Comparison of ENCODE assay signal across 7 mouse cellular contexts in genomic region chr4:45971806-45972447, GRCm38 (mm10). TPM values are rescaled to one million over a fixed set of nuclear protein-coding genes. Genes with fewer than 3 reads are reported as not detected.
DNase-seq lines count a peak whose midpoint lies in the region; ATAC-seq lines count a peak whose summit lies in the region.

No protein-coding gene starts in this region.

- peak; percentile 97 for ATAC-seq in granulocyte monocyte progenitor cell, adult 5-6 weeks (replicated peaks; ENCODE audit: poor library complexity, severe bottlenecking)
- ATAC-seq in limb, embryonic 11.5 days (ENCODE audit: insufficient number of reproducible peaks, low FRiP score, low TSS enrichment, low read depth) = peak; percentile 96
- peak; percentile 97 for ATAC-seq in midbrain, embryonic 14.5 days (ENCODE audit: low FRiP score, low TSS enrichment)

- H3K27me3 ChIP-seq in embryonic facial prominence, embryonic 10.5 days (replicated peaks; ENCODE audit: low read depth, poor library complexity, severe bottlenecking) = peaks cover 50% of the 10 kb centered on the region
- peaks cover 9% of the 10 kb centered on the region for H3K27me3 ChIP-seq in limb, embryonic 11.5 days (ENCODE audit: control insufficient read depth, insufficient read depth, low read length)
- H3K27me3 ChIP-seq in midbrain, embryonic 14.5 days (ENCODE audit: control insufficient read depth, insufficient read depth, low read length) = peaks cover 3% of the 10 kb centered on the region

- peaks cover 38% of the 10 kb centered on the region for H3K4me1 ChIP-seq in embryonic facial prominence, embryonic 10.5 days
- 0 out of 2 replicates have a peak, but pooled peaks cover 5% of the 10 kb centered on the region for H3K4me1 ChIP-seq in limb, embryonic 11.5 days (ENCODE audit: control insufficient read depth, insufficient read depth, low read length)
- peaks cover 27% of the 10 kb centered on the region for H3K4me1 ChIP-seq in midbrain, embryonic 14.5 days (ENCODE audit: control insufficient read depth, insufficient read depth, low read length)

- no peaks in the 10 kb centered on the region for H3K36me3 ChIP-seq in embryonic facial prominence, embryonic 10.5 days (replicated peaks)
- H3K36me3 ChIP-seq in limb, embryonic 11.5 days (ENCODE audit: control insufficient read depth, insufficient read depth, low read length) = no peaks in the 10 kb centered on the region
- no peaks in the 10 kb centered on the region for H3K36me3 ChIP-seq in midbrain, embryonic 14.5 days (ENCODE audit: control insufficient read depth, insufficient read depth, low read length)

- peak overlapping the region; percentile 84 for H3K4me3 ChIP-seq in embryonic facial prominence, embryonic 10.5 days
- H3K4me3 ChIP-seq in limb, embryonic 11.5 days (ENCODE audit: low read depth, low read length) = peak overlapping the region; percentile 72
- peak overlapping the region; percentile 82 for H3K4me3 ChIP-seq in midbrain, embryonic 14.5 days (replicated peaks; ENCODE audit: low read depth, low read length)

- peak; percentile 100 for DNase-seq in adrenal gland, postnatal 10 days
- peak; percentile 98 for DNase-seq in embryonic facial prominence, embryonic 10.5 days (ENCODE audit: low spot score)
- DNase-seq in kidney, adult 11 months = peak; percentile 97
- DNase-seq in limb, embryonic 11.5 days (ENCODE audit: low spot score) = peak; percentile 99
- DNase-seq in midbrain, embryonic 14.5 days = peak; percentile 97
- DNase-seq in spleen, adult 18-20 months = peak; percentile 96 to 99

- WGBS in embryonic facial prominence, embryonic 10.5 days = 4% methylated on average over 51 of the region's 51 CpGs
- 3% methylated on average over 51 of the region's 51 CpGs for WGBS in limb, embryonic 11.5 days
- WGBS in midbrain, embryonic 14.5 days = 4% methylated on average over 51 of the region's 51 CpGs

- no peaks in the 10 kb centered on the region for H3K9me3 ChIP-seq in embryonic facial prominence, embryonic 10.5 days
- no peaks in the 10 kb centered on the region for H3K9me3 ChIP-seq in limb, embryonic 11.5 days (ENCODE audit: control insufficient read depth, low read length)
- H3K9me3 ChIP-seq in midbrain, embryonic 14.5 days (ENCODE audit: control insufficient read depth, low read length) = no peaks in the 10 kb centered on the region

- H3K9ac ChIP-seq in limb, embryonic 11.5 days (ENCODE audit: low read length) = peak overlapping the region; percentile 67
- peak overlapping the region; percentile 68 for H3K9ac ChIP-seq in midbrain, embryonic 14.5 days (replicated peaks; ENCODE audit: low read length)

- H3K4me2 ChIP-seq in limb, embryonic 11.5 days (ENCODE audit: low read depth, severe bottlenecking) = peak overlapping the region; percentile 96
- peak overlapping the region; percentile 88 for H3K4me2 ChIP-seq in midbrain, embryonic 14.5 days (ENCODE audit: low read length)

- H3K27ac ChIP-seq in embryonic facial prominence, embryonic 10.5 days (replicated peaks) = peak overlapping the region; percentile 69
- H3K27ac ChIP-seq in limb, embryonic 11.5 days (replicated peaks; ENCODE audit: low read depth, low read length) = no peak overlapping the region
- H3K27ac ChIP-seq in midbrain, embryonic 14.5 days (replicated peaks; ENCODE audit: low read depth, low read length) = no peak overlapping the region

RNA-seq across cellular contexts. Expression of gene Tdrd7, which starts 6.8 kb away (rescaled TPM):
- 10 to 100 TPM; 16.8 to 21.0 TPM for total RNA-seq in adrenal gland, postnatal 10 days (2021)
- polyA plus RNA-seq in embryonic facial prominence, embryonic 10.5 days (2016; fragmentation: Nextera tagmentation; extraction: Ambion mirVana) = 5.4 and 6.0 TPM in 2 replicates
- 6.0 and 38.7 TPM in 2 replicates for total RNA-seq in granulocyte monocyte progenitor cell, adult 5-6 weeks (2014; fragmentation: Nextera tagmentation)
- total RNA-seq in granulocyte monocyte progenitor cell, adult 5-6 weeks (2017) = 8.3 and 9.9 TPM in 2 replicates
- polyA plus RNA-seq in limb, embryonic 11.5 days (2014; fragmentation: Nextera tagmentation; extraction: Ambion mirVana) = 5.5 and 7.4 TPM in 2 replicates
- 18.8 and 24.7 TPM in 2 replicates for polyA plus RNA-seq in midbrain, embryonic 14.5 days (2014; fragmentation: Nextera tagmentation; extraction: Ambion mirVana)
